Mouse (Mus musculus) brain, adult 10 weeks (tissue): ENCODE results near the gene Arhgap32. TPM values are rescaled to one million over a fixed set of nuclear protein-coding genes. Genes with fewer than 3 reads are reported as not detected.

Experiments used
- polyA plus RNA-seq: library from polyadenylated mRNA; stranded (reverse); fragments of 350-450 nt; fragmentation: Illumina TruSeq; extraction: RNeasy Lipid Tissue Mini Kit (QIAGEN cat#74804); gene quantifications from one replicate; pipeline ENCODE4 v1.2.3, GENCODE M21; 2015; ENCODE audit warnings: low read depth, low replicate concordance

The Arhgap32 gene
- polyA plus RNA-seq, result 102 TPM

GRCm38 (mm10) chr9:32115786-32116185 lies at the start of gene Arhgap32:
Arhgap32 (plus strand) TSS chr9:32116136.

Other genes starting within 250 kb of the Arhgap32 start
- 5.3 TPM for gene Barx2, start 202.7 kb upstream of the Arhgap32 start, polyA plus RNA-seq
- 1.1 TPM for gene Kcnj5, start 228.2 kb downstream of the Arhgap32 start, polyA plus RNA-seq